Mouse (Mus musculus): ENCODE results near the gene A4galt.
"Not testable (repeated sequence)": the region's sequence is repeated elsewhere in the genome, so short reads cannot be mapped to it uniquely, and the experiment has no call there.

The A4galt gene

DNA sequence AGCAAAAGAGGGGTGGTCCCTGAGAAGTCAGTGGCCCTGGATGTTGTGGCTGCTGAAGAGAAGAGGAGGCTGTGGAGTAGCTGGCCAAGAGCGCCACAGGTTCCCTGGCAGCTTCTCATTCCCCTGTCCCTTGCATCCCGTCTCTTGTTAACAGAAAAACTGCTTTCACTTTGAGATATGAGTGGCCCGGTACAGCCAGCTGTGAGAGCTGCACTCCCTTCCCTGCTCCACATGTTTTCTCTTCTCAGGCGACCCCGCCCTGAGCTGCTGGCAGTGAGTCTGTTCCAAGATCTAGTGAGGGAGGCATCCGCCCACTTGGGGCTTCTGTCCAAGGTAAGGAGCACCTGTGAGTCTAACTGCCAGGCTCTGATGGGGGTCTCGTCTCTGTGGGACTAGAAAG is 16.9 kb upstream of the A4galt start:
- not testable (repeated sequence) for DNase-seq (ENCODE audit: low read depth)

GRCm38 (mm10) chr15:83265269-83265668 is 13.7 kb upstream of the A4galt start:
- DNase-seq (ENCODE audit: low read depth) = no peak

- no peak for DNase-seq (ENCODE audit: low read depth)
Observed at GRCm38 (mm10) chr15:83263405-83263804, 11.8 kb upstream of the A4galt start.

GRCm38 (mm10) chr15:83257906-83258305 is 6.3 kb upstream of the A4galt start:
- DNase-seq (ENCODE audit: low read depth) = no peak

DNA sequence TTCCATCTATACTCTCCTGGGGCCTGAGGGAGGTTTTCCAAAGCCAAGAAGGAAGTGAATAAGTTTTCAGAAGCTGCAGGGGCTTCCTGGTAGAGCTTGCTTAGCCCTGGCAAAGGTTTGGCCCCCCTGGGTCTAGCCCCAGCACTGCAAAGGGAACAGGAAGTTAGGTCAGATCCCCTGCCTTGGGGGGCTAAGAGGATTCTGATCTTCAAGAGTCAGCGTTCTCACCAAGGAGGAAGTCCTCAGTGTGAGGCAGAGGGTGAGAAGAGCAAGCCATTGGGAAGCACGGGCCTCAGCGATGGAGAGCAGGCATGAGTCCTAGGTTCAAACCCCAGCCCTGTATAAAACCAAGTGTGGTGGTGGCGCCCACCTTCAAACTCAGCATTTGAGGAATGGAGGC is 4.9 kb upstream of the A4galt start:
- DNase-seq (ENCODE audit: low read depth) = no peak

- DNase-seq (ENCODE audit: low read depth) = no peak
Observed at GRCm38 (mm10) chr15:83255944-83256343, 4.4 kb upstream of the A4galt start.

DNA sequence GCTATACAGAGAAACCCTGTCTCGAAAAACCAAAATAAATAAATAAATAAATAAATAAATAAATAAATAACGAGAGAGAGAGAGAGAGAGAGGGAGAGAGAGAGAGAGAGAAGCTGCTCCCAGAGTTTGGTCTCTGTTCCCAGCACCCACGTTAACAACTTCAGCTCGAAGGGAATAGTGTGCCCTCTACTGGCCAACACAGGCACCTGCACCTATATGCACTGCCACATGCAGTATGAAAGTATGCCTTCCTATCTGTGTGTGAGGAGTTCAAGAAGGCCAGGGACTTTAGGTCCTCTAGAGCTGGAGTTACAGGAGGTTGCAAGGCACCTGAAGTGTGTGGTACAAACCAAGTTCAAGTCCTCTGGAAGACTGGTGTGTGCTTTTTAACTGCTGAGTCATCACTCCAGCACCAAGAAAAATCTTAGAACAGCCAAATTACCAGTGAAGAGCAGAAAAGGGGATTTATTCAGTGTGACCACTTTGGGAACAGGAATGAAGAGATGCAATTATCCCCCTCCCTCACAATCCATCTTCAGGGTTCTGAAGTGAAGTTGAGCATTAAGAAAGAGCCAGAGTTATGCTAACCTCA is 3.7 kb upstream of the A4galt start:
- DNase-seq (ENCODE audit: low read depth) = no peak

GRCm38 (mm10) chr15:83254372-83255070 is 2.9 kb upstream of the A4galt start:
- DNase-seq (ENCODE audit: low read depth) = peak; percentile 36

- no peak for DNase-seq (ENCODE audit: low read depth)
Observed at GRCm38 (mm10) chr15:83252060-83252459, 486 bp upstream of the A4galt start.

DNA sequence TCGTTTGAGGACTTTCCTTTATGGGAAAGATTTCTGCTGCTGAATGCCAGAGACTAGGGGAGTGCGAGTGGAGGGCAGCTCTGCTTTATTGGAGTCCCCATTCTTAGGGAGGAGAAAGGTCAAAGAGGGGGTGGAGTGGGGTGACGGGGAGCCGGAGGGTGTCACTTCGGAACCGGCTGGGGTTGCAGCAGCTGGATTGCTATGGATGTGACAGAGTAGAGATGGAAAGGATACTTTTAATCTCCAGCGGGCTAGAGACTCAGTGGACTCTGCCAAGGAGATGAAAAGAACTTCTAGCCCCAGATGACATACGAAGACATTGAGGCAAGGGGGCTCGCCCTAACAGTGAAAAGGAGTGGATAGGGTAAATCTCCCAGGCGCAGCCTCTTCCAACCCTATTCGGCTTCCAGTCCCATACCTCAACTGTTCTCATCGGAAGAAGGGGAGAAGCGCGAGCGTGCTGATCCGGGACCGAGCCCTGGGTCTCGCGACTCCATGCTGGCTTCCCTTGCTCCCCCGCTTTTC is 861 bp downstream of the A4galt start:
- DNase-seq (ENCODE audit: low read depth) = no peak

- no peak for DNase-seq (ENCODE audit: low read depth)
Observed at GRCm38 (mm10) chr15:83249535-83250287, 1.9 kb downstream of the A4galt start.

DNA sequence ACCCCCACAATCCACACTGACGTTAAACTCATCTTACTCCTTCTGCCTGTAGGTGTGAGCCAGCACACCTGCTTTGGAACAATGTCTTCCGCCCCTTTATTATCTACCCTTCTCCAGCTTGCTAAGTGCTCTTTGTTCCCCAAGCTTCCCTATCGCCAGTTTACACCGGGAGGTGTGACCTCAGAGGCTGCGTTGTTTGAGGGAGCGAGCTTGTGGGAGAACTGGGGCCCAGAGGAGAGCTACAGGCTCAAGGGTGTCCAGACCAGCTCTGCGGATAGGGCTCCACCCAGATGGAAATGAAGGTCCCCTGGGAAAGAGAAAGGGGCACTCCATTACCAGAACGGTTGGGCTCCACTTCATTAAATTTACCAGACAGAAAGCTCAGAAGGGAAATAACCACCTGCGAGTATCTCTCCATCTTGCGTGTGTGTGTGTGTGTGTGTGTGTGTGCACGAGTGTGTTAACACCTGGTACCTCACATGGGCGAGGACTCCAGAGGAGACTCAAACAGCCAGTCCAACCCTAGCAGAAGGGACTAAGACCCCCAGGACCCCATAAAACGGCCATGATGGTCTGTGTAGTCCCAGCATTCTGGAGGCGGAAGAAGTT is 3.2 kb downstream of the A4galt start:
- DNase-seq (ENCODE audit: low read depth) = no peak

- DNase-seq (ENCODE audit: low read depth) = no peak
Observed at GRCm38 (mm10) chr15:83244371-83244770, 7.2 kb downstream of the A4galt start.

- no peak for DNase-seq (ENCODE audit: low read depth)
Observed at GRCm38 (mm10) chr15:83241961-83242680, 9.5 kb downstream of the A4galt start.

DNA sequence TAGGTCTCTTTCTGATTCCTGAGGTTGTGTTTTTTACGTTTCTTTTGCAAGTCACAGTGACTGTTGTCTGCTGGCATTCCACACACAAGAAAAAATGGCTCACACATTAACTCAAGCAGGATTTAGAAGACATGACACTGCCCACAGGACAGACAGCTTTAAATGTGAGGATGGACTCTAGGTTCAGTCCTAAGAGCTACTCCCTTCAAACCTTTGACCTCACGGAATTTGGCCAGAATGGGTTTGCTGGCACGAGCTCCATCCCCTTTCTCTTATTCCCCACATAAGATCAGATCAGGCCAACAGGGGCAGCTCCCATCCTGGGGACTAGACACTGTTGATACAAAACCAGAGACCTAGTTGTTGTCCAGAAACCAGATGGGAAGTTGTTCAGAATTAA is 10.1 kb downstream of the A4galt start:
- DNase-seq (ENCODE audit: low read depth) = no peak

GRCm38 (mm10) chr15:83237460-83238243 is 13.9 kb downstream of the A4galt start:
- no peak for DNase-seq (ENCODE audit: low read depth)

- no peak for DNase-seq (ENCODE audit: low read depth)
Observed at GRCm38 (mm10) chr15:83236824-83237223, 14.8 kb downstream of the A4galt start.

- no peak for DNase-seq (ENCODE audit: low read depth)
Observed at GRCm38 (mm10) chr15:83233219-83233992, 18.2 kb downstream of the A4galt start.

- no peak for DNase-seq (ENCODE audit: low read depth)
Observed at GRCm38 (mm10) chr15:83227559-83227958, 24.0 kb downstream of the A4galt start.

- DNase-seq (ENCODE audit: low read depth) = no peak
Observed at GRCm38 (mm10) chr15:83226871-83227270, 24.7 kb downstream of the A4galt start.
